Mouse (Mus musculus) limb, embryonic 14.5 days (tissue): ENCODE results near the gene Mthfsl. TPM values are rescaled to one million over a fixed set of nuclear protein-coding genes. Genes with fewer than 3 reads are reported as not detected.
"Not testable (repeated sequence)": the region's sequence is repeated elsewhere in the genome, so short reads cannot be mapped to it uniquely, and the experiment has no call there.

Source experiments
- ATAC-seq: fragments of 200-750 bp; cut with Nextera tagmentation; 2 replicates; pipeline ENCODE4 v1.8.0; 2017; ENCODE audit warnings: low read depth, moderate number of reproducible peaks, moderate TSS enrichment; ENCODE audit not compliant: low FRiP score
- DNase-seq: peaks from one replicate; pipeline ENCODE4 v3.0.0-alpha.2; 2015; ENCODE audit warnings: low spot score
- H3K27ac ChIP-seq: fragments of 300-500 bp; sonication (generic); replicated peaks from 2 replicates; pipeline ENCODE4 v1.5.1; 2014; ENCODE audit warnings: low read depth, mild to moderate bottlenecking, low read length, moderate library complexity, mixed read lengths
- H3K27me3 ChIP-seq: fragments of 300-500 bp; sonication (generic); 2 replicates; pipeline ENCODE4 v1.6.1; 2014; ENCODE audit warnings: low read length, mixed read lengths; ENCODE audit not compliant: control insufficient read depth, insufficient read depth
- H3K36me3 ChIP-seq: fragments of 300-500 bp; sonication (generic); 2 replicates; pipeline ENCODE4 v1.6.1; 2014; ENCODE audit warnings: mild to moderate bottlenecking, low read length, moderate library complexity, mixed read lengths; ENCODE audit not compliant: control insufficient read depth, insufficient read depth
- H3K4me1 ChIP-seq: fragments of 300-500 bp; sonication (generic); 2 replicates; pipeline ENCODE4 v1.6.1; 2014; ENCODE audit warnings: antibody characterized with exemption, low read length, mixed read lengths; ENCODE audit not compliant: control insufficient read depth, insufficient read depth
- H3K4me2 ChIP-seq: fragments of 300-500 bp; sonication (generic); replicated peaks from 2 replicates; pipeline ENCODE4 v1.6.1; 2014; ENCODE audit warnings: low read depth, mild to moderate bottlenecking, low read length, moderate library complexity; ENCODE audit not compliant: severe bottlenecking
- H3K4me3 ChIP-seq: fragments of 300-500 bp; sonication (generic); replicated peaks from 2 replicates; pipeline ENCODE4 v1.5.1; 2014; ENCODE audit warnings: low read length
- H3K9ac ChIP-seq: fragments of 300-500 bp; sonication (generic); 2 replicates; pipeline ENCODE4 v1.6.1; 2014; ENCODE audit warnings: mild to moderate bottlenecking, low read depth, low read length, moderate library complexity; ENCODE audit not compliant: severe bottlenecking
- H3K9me3 ChIP-seq: fragments of 300-500 bp; sonication (generic); 2 replicates; pipeline ENCODE4 v1.6.1; 2016; ENCODE audit warnings: low read length; ENCODE audit not compliant: control insufficient read depth
- WGBS: fragments of 180-500 bp; shearing (Covaris S2); extraction: QIAGEN DNeasy Blood & Tissue Kit; methylation state at CpG from one replicate; pipeline ENCODE4 v1.1.7; 2014; 5-methylcytosine and 5-hydroxymethylcytosine counted together
- polyA plus RNA-seq, 2 experiments: library from polyadenylated mRNA; depleted of rRNA in 1 of 2; stranded (reverse) in 1 of 2; unstranded in 1 of 2; fragments of >200 nt; fragmentation: Nextera tagmentation in 1 of 2; extraction: Ambion mirVana in 1 of 2; gene quantifications; 2 replicates each; pipeline versions ENCODE4 v1.2.1 to v1.2.3; 2012 to 2014

The Mthfsl gene
- polyA plus RNA-seq, 2 experiments = 29.5 to 36.1 TPM

DNA sequence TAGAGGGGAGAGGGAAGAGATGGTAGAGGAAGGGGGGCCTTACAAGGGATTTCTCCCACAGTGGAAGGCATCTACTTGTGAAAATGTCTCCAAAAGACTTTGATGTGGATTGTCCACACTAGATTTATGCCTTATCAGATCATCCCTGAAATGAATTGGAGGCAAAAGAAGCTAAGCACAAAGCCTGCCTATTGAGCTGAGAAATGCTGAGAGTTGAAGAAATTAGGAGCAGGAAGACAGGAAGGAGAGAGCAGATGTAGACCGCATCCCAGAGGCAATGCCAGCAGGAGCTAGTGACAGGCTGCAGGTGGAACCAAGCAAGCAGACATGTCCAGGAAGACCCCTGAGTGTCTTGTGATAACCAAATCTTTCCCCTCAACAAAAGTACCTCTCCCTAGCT is 33.4 kb downstream of the Mthfsl start:
- H3K4me3 ChIP-seq, H3K27ac ChIP-seq, H3K36me3 ChIP-seq, H3K4me2 ChIP-seq, DNase-seq, H3K9me3 ChIP-seq, H3K27me3 ChIP-seq, H3K9ac ChIP-seq, H3K4me1 ChIP-seq, ATAC-seq: not testable (repeated sequence)
- 92% methylated on average over 1 of the region's 1 CpGs for WGBS

DNA sequence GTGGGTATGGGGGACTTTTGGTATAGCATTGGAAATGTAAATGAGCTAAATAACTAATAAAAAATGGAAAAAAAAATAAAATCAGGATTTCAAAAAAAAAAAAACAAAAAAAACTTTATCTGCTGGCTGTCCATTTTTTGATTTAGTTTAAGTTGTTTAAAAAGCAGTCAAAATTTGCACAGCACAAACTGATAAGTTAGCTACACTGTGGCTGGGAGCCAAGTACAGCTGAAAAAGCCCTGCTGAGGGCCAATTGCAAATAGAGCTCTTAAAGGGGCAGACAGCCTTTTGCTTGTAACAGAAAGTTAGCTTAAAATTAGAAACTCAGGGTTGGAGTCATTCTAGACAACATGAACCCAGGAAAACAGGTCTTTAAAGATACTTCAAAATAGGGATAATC is 61.8 kb downstream of the Mthfsl start:
- not testable (repeated sequence) for H3K4me2 ChIP-seq, H3K27me3 ChIP-seq, H3K36me3 ChIP-seq, H3K27ac ChIP-seq, H3K9me3 ChIP-seq, DNase-seq, H3K4me1 ChIP-seq, H3K9ac ChIP-seq, ATAC-seq, H3K4me3 ChIP-seq

DNA sequence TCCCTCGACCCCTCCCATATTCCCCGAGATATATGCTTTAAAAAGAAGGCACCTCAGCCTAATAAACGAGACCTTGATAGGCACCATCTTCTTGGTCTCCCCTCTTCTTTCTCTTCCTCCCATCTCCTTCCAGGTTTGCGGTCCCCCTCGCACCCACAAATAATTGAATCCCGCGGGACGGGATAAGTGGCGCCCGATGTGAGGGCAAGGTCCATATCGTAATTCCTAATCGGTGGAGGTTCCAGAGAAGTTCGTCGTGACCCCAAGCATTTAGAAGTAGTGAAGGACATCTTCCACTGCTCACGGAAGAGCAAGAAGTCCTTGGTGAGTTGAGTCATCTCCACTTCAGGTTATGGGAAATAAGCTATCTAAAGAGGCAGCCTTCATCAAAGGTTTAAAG is 69.4 kb downstream of the Mthfsl start:
- not testable (repeated sequence) for H3K9me3 ChIP-seq, H3K27ac ChIP-seq, H3K4me1 ChIP-seq, ATAC-seq, H3K36me3 ChIP-seq, H3K27me3 ChIP-seq, H3K4me2 ChIP-seq, H3K9ac ChIP-seq, DNase-seq, H3K4me3 ChIP-seq
- WGBS = 97% methylated on average over 11 of the region's 15 CpGs

Other genes with a start within 250 kb of the Mthfsl start
- gene Syncrip, start 237.7 kb downstream of the Mthfsl start, polyA plus RNA-seq (2012; rRNA removed) = 59.8 and 86.2 TPM in 2 replicates
- 119 and 122 TPM in 2 replicates for gene Syncrip, start 237.7 kb downstream of the Mthfsl start, polyA plus RNA-seq (2014; fragmentation: Nextera tagmentation; extraction: Ambion mirVana)
- gene Zfp949, start 172.3 kb downstream of the Mthfsl start, polyA plus RNA-seq (2012; rRNA removed) = 8.2 TPM in 2 replicates
- 10.1 and 12.4 TPM in 2 replicates for gene Zfp949, start 172.3 kb downstream of the Mthfsl start, polyA plus RNA-seq (2014; fragmentation: Nextera tagmentation; extraction: Ambion mirVana)
- gene Trim43a, start 139.4 kb downstream of the Mthfsl start, polyA plus RNA-seq (2012; rRNA removed) = 0.05 and 0.15 TPM in 2 replicates
- gene Trim43a, start 139.4 kb downstream of the Mthfsl start, polyA plus RNA-seq (2014; fragmentation: Nextera tagmentation; extraction: Ambion mirVana) = not detected in 2 replicates
- 0.15 TPM in 1 of 2 replicates, not detected in the other for gene Bcl2a1d, start 11.6 kb upstream of the Mthfsl start, polyA plus RNA-seq (2012; rRNA removed)
- gene Bcl2a1d, start 11.6 kb upstream of the Mthfsl start, polyA plus RNA-seq (2014; fragmentation: Nextera tagmentation; extraction: Ambion mirVana) = not detected in 2 replicates
- 0.03 TPM in 1 of 2 replicates, not detected in the other for gene Trim43c, start 118.9 kb upstream of the Mthfsl start, polyA plus RNA-seq (2012; rRNA removed)
- 0.21 TPM in 1 of 2 replicates, not detected in the other for gene Trim43c, start 118.9 kb upstream of the Mthfsl start, polyA plus RNA-seq (2014; fragmentation: Nextera tagmentation; extraction: Ambion mirVana)
- gene Bcl2a1a, start 236.6 kb upstream of the Mthfsl start, polyA plus RNA-seq (2012; rRNA removed) = 0.13 and 0.36 TPM in 2 replicates
- gene Bcl2a1a, start 236.6 kb upstream of the Mthfsl start, polyA plus RNA-seq (2014; fragmentation: Nextera tagmentation; extraction: Ambion mirVana) = not detected in 2 replicates